Mouse (Mus musculus) intestine, embryonic 16.5 days (tissue): ENCODE results near the gene Mrpl44. TPM values are rescaled to one million over a fixed set of nuclear protein-coding genes. Genes with fewer than 3 reads are reported as not detected.

ENCODE experiments used
- ATAC-seq: fragments of 200-750 bp; cut with Nextera tagmentation; 2 replicates; pipeline ENCODE4 v1.8.0; 2017; ENCODE audit warnings: moderate TSS enrichment, moderate library complexity
- H3K27ac ChIP-seq: fragments of 300-500 bp; sonication (generic); 2 replicates; pipeline ENCODE4 v1.5.1; 2014; ENCODE audit warnings: mild to moderate bottlenecking, low read length
- H3K27me3 ChIP-seq: fragments of 300-500 bp; sonication (generic); replicated peaks from 2 replicates; pipeline ENCODE4 v1.6.1; 2014; ENCODE audit warnings: low read length, control low read depth, mixed read lengths; ENCODE audit not compliant: control insufficient read depth, insufficient read depth
- H3K36me3 ChIP-seq: fragments of 300-500 bp; sonication (generic); 2 replicates; pipeline ENCODE4 v1.6.1; 2014; ENCODE audit warnings: low read length, control low read depth; ENCODE audit not compliant: control insufficient read depth, insufficient read depth
- H3K4me1 ChIP-seq: fragments of 300-500 bp; sonication (generic); 2 replicates; pipeline ENCODE4 v1.6.1; 2014; ENCODE audit warnings: low read length, control low read depth, mixed read lengths; ENCODE audit not compliant: control insufficient read depth, insufficient read depth
- H3K4me2 ChIP-seq: fragments of 300-500 bp; sonication (generic); 2 replicates; pipeline ENCODE4 v1.6.1; 2014; ENCODE audit warnings: low read depth, low read length, control low read depth
- H3K4me3 ChIP-seq: fragments of 300-500 bp; sonication (generic); 2 replicates; pipeline ENCODE4 v1.5.1; 2014; ENCODE audit warnings: mild to moderate bottlenecking, low read length
- H3K9ac ChIP-seq: fragments of 300-500 bp; sonication (generic); 2 replicates; pipeline ENCODE4 v1.6.1; 2014; ENCODE audit warnings: low read depth, low read length
- H3K9me3 ChIP-seq: fragments of 300-500 bp; sonication (generic); 2 replicates; pipeline ENCODE4 v1.6.1; 2016; ENCODE audit warnings: low read length, control low read depth; ENCODE audit not compliant: control insufficient read depth
- WGBS: fragments of 180-500 bp; shearing (Covaris S2); extraction: QIAGEN DNeasy Blood & Tissue Kit; methylation state at CpG from one replicate; pipeline ENCODE4 v1.1.7; 2014; 5-methylcytosine and 5-hydroxymethylcytosine counted together
- polyA plus RNA-seq: library from polyadenylated mRNA; unstranded; fragments of >200 nt; fragmentation: Nextera tagmentation; extraction: Ambion mirVana; gene quantifications from 2 replicates; pipeline ENCODE4 v1.2.1, GENCODE M21; 2015

The Mrpl44 gene
- polyA plus RNA-seq, 1 experiment from 2014 or later, result 56.1 TPM

DNA sequence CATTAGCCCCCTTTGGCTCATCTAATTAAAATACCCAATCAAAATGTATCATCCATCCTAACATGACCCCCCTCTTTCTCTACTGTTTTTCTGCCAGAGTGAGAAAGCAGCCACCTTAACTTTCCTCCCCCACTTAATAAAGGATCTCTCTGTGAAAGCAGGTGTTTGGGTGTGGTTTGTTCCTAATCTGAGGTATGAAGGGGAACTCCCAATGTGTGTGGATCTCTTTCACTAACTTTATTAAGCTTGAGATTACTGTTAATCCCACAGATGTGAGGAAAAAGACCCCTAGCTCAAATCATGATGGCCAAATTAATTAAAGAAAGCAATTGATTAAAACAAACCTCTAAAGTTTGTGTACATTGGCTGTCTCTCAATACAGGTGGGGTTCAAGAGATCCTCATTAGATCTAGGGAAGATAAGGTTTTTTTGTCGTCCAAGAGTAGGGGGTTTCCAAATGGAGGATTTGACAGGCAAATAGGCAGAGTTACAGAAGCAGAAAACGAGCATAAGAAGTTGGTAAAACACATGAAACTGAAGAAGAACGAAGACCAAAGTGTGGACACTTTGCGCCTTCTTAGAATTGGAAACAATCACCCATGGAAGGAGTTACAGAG lies 1.5 kb upstream of the Mrpl44 start:
- no peaks in the 10 kb centered on the region for H3K36me3 ChIP-seq
- no peak for ATAC-seq
- H3K4me1 ChIP-seq, result 0 out of 2 replicates have a peak, but pooled peaks cover 2% of the 10 kb centered on the region
- no peaks in the 10 kb centered on the region for H3K27me3 ChIP-seq
- no peak overlapping the region for H3K4me3 ChIP-seq
- WGBS, result 78% methylated on average over 4 of the region's 4 CpGs
- no peaks in the 10 kb centered on the region for H3K9me3 ChIP-seq
- no peak overlapping the region for H3K27ac ChIP-seq
- no peak overlapping the region for H3K4me2 ChIP-seq
- H3K9ac ChIP-seq, result no peak overlapping the region

- H3K27ac ChIP-seq, result no peak overlapping the region
- no peak for ATAC-seq
- no peaks in the 10 kb centered on the region for H3K27me3 ChIP-seq
- no peak overlapping the region for H3K4me2 ChIP-seq
- H3K4me1 ChIP-seq, result 0 out of 2 replicates have a peak, but pooled peaks cover 2% of the 10 kb centered on the region
- H3K9me3 ChIP-seq, result no peaks in the 10 kb centered on the region
- no peak overlapping the region for H3K9ac ChIP-seq
- WGBS, result 77% methylated on average over 11 of the region's 11 CpGs
- H3K36me3 ChIP-seq, result peaks cover 18% of the 10 kb centered on the region
- H3K4me3 ChIP-seq, result no peak overlapping the region
These were observed 2.2 kb downstream of the Mrpl44 start for GRCm38 (mm10) chr1:79778011-79778410.

- Histone ChIP-seq H3K9me3 (no peaks in the 10 kb centered on the region), H3K4me1 (no peaks in the 10 kb centered on the region), H3K36me3 (peaks cover 18% of the 10 kb centered on the region), H3K4me3 (no peak overlapping the region), H3K4me2 (no peak overlapping the region), H3K27me3 (no peaks in the 10 kb centered on the region), H3K27ac (no peak overlapping the region), H3K9ac (no peak overlapping the region)
- 83% methylated on average over 3 of the region's 3 CpGs for WGBS
- no peak for ATAC-seq
These were observed 6.6 kb downstream of the Mrpl44 start for GRCm38 (mm10) chr1:79782433-79782832.

- H3K4me2 ChIP-seq, result no peak overlapping the region
- no peak overlapping the region for H3K4me3 ChIP-seq
- no peak overlapping the region for H3K9ac ChIP-seq
- peaks cover 12% of the 10 kb centered on the region for H3K36me3 ChIP-seq
- H3K27me3 ChIP-seq, result no peaks in the 10 kb centered on the region
- ATAC-seq, result no peak
- H3K27ac ChIP-seq, result no peak overlapping the region
- H3K4me1 ChIP-seq, result no peaks in the 10 kb centered on the region
- 60% methylated on average over 7 of the region's 7 CpGs for WGBS
- no peaks in the 10 kb centered on the region for H3K9me3 ChIP-seq
These were observed 10.6 kb downstream of the Mrpl44 start for GRCm38 (mm10) chr1:79786267-79786927.

GRCm38 (mm10) chr1:79797084-79797483 lies 21.3 kb downstream of the Mrpl44 start:
- no peaks in the 10 kb centered on the region for H3K36me3 ChIP-seq
- ATAC-seq, result no peak
- 91% methylated on average over 3 of the region's 3 CpGs for WGBS
- H3K27me3 ChIP-seq, result no peaks in the 10 kb centered on the region
- H3K27ac ChIP-seq, result no peak overlapping the region
- no peaks in the 10 kb centered on the region for H3K9me3 ChIP-seq
- H3K4me2 ChIP-seq, result no peak overlapping the region
- H3K4me3 ChIP-seq, result no peak overlapping the region
- no peaks in the 10 kb centered on the region for H3K4me1 ChIP-seq
- H3K9ac ChIP-seq, result no peak overlapping the region

- 89% methylated on average over 11 of the region's 11 CpGs for WGBS
- no peak for ATAC-seq
- no peaks in the 10 kb centered on the region for H3K4me1 ChIP-seq
- no peaks in the 10 kb centered on the region for H3K9me3 ChIP-seq
- H3K4me2 ChIP-seq, result no peak overlapping the region
- no peak overlapping the region for H3K27ac ChIP-seq
- no peaks in the 10 kb centered on the region for H3K27me3 ChIP-seq
- H3K36me3 ChIP-seq, result no peaks in the 10 kb centered on the region
- no peak overlapping the region for H3K4me3 ChIP-seq
- no peak overlapping the region for H3K9ac ChIP-seq
These were observed 27.1 kb downstream of the Mrpl44 start for GRCm38 (mm10) chr1:79802858-79803427.

GRCm38 (mm10) chr1:79803614-79804013 lies 27.8 kb downstream of the Mrpl44 start:
- H3K4me3 ChIP-seq, result no peak overlapping the region
- no peak overlapping the region for H3K4me2 ChIP-seq
- H3K9me3 ChIP-seq, result no peaks in the 10 kb centered on the region
- WGBS, result 84% methylated on average over 7 of the region's 7 CpGs
- no peaks in the 10 kb centered on the region for H3K4me1 ChIP-seq
- no peaks in the 10 kb centered on the region for H3K36me3 ChIP-seq
- ATAC-seq, result no peak
- no peak overlapping the region for H3K9ac ChIP-seq
- no peak overlapping the region for H3K27ac ChIP-seq
- H3K27me3 ChIP-seq, result no peaks in the 10 kb centered on the region

DNA sequence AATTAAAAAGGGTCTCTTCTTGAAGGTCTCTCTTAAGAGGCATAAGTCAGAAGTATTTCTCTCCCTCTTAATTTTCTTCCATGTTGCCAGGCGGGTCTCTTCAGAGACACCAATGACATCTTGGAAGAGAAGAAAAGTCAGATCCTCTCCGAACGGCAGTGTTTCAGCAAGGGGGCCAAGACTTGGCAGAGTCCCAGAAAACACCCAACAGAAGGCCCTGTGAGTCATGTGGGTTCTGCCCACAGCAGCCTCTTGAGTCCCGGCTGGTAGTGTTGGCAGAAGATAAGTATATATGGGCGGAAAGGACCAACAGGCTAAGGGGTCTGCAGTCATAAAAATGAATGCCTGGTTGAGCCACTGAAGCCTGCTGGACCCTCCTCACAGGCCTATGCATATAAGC lies 31.0 kb downstream of the Mrpl44 start:
- no peak for ATAC-seq
- H3K27ac ChIP-seq, result no peak overlapping the region
- no peak overlapping the region for H3K4me2 ChIP-seq
- no peak overlapping the region for H3K4me3 ChIP-seq
- no peaks in the 10 kb centered on the region for H3K27me3 ChIP-seq
- 65% methylated on average over 5 of the region's 5 CpGs for WGBS
- H3K9ac ChIP-seq, result no peak overlapping the region
- H3K9me3 ChIP-seq, result no peaks in the 10 kb centered on the region
- no peaks in the 10 kb centered on the region for H3K36me3 ChIP-seq
- H3K4me1 ChIP-seq, result no peaks in the 10 kb centered on the region

DNA sequence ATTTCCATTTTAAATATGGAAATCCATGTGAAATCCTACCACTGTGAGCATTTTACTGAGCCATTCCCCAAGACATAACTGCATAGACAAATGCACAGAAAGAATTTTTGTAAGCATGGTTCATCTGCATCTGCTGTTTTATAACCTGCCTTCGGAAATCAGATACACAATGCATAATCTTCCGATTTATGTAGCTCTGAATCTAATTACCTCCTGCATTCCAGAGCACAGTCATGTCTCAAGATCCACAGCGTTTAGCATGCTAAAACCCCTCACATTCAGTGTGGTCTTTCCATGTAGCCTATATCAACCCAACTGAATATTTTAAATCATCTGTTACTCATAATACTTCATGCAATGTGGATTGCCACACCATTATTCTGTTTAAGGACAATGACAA lies 33.6 kb downstream of the Mrpl44 start:
- H3K4me3 ChIP-seq, result no peak overlapping the region
- H3K27ac ChIP-seq, result no peak overlapping the region
- no peaks in the 10 kb centered on the region for H3K9me3 ChIP-seq
- no peaks in the 10 kb centered on the region for H3K4me1 ChIP-seq
- no peaks in the 10 kb centered on the region for H3K36me3 ChIP-seq
- 81% methylated on average over 3 of the region's 3 CpGs for WGBS
- ATAC-seq, result no peak
- no peaks in the 10 kb centered on the region for H3K27me3 ChIP-seq
- no peak overlapping the region for H3K9ac ChIP-seq
- H3K4me2 ChIP-seq, result no peak overlapping the region
